ENCODE assay signal across 10 mouse cellular contexts in genomic region chr7:79300432-79301151, GRCm38 (mm10). TPM values are rescaled to one million over a fixed set of nuclear protein-coding genes. Genes with fewer than 3 reads are reported as not detected.
A peak's percentile ranks its signal among the peaks of the same experiment; 100 is the strongest.
DNase-seq lines count a peak whose midpoint lies in the region; ATAC-seq and TF ChIP-seq lines count a peak whose summit lies in the region.
"Had no signal": no experiment of that assay in that cellular context is flagged by ENCODE, and none has a peak within 500 bp of the region (broad histone marks: within the 10 kb centered on the region; RNA-seq: fewer than 3 reads in every experiment).

No protein-coding gene starts in this region.

- no peak overlapping the region for H3K4me2 ChIP-seq in neural tube, embryonic 14.5 days (ENCODE audit: low read depth, low read length)

- peak; percentile 76 for ATAC-seq in inflammation-experienced regulatory T-cells, adult 6 months
- ATAC-seq in neural tube, embryonic 14.5 days (ENCODE audit: low read depth), result no peak

- no peak overlapping the region for H3K4me3 ChIP-seq in layer of hippocampus, adult 2 months
- no peak overlapping the region for H3K4me3 ChIP-seq in cortical plate, adult 2 months (ENCODE audit: insufficient read depth, low read length)
- H3K4me3 ChIP-seq in neural tube, embryonic 14.5 days (ENCODE audit: low read depth, low read length), result no peak overlapping the region
- H3K4me3 ChIP-seq: erythroblast, embryonic 14.5 days; myocyte had no signal

- TF ChIP-seq POLR2A in cortical plate, adult 2 months (IDR thresholded peaks at IDR 0.05; ENCODE audit: extremely low read depth, insufficient read depth, low read length), result no peak

- peak overlapping the region; percentile 73 for H3K27ac ChIP-seq in layer of hippocampus, adult 2 months
- H3K27ac ChIP-seq in cortical plate, adult 2 months (ENCODE audit: insufficient read depth, low read length), result peak overlapping the region; percentile 96
- H3K27ac ChIP-seq in neural tube, embryonic 14.5 days (ENCODE audit: low read depth, low read length), result peak overlapping the region; percentile 40; the same call in 1 of the 2 replicates

- 54% methylated on average over 13 of the region's 13 CpGs for WGBS in neural tube, embryonic 14.5 days

- no peak for TF ChIP-seq CTCF in layer of hippocampus, adult 2 months (conservative IDR thresholded peaks at IDR 0.05)
- TF ChIP-seq CTCF in cortical plate, adult 2 months (IDR thresholded peaks at IDR 0.05; ENCODE audit: extremely low read depth, insufficient read depth, low read length), result no peak

- H3K27me3 ChIP-seq in neural tube, embryonic 14.5 days (ENCODE audit: control insufficient read depth, insufficient read depth, low read length), result no peaks in the 10 kb centered on the region

- H3K9me3 ChIP-seq in neural tube, embryonic 14.5 days (ENCODE audit: control insufficient read depth, low read length), result no peaks in the 10 kb centered on the region

- H3K9ac ChIP-seq in neural tube, embryonic 14.5 days (replicated peaks; ENCODE audit: low read depth, low read length), result no peak overlapping the region

- no peaks in the 10 kb centered on the region; the same call in 1 of the 2 replicates for H3K36me3 ChIP-seq in neural tube, embryonic 14.5 days (ENCODE audit: control insufficient read depth, insufficient read depth, low read length)

- peaks cover 7% of the 10 kb centered on the region for H3K4me1 ChIP-seq in cortical plate, adult 2 months (ENCODE audit: control insufficient read depth, insufficient read depth, low read length)
- H3K4me1 ChIP-seq in neural tube, embryonic 14.5 days (ENCODE audit: control insufficient read depth, insufficient read depth, low read length), result peaks cover 8% of the 10 kb centered on the region; the same call in 1 of the 2 replicates

- no peak for DNase-seq in layer of hippocampus, adult 2 months (ENCODE audit: low spot score in 2 of 2)
- DNase-seq in layer of hippocampus, postnatal 36 days, result no peak
- DNase-seq in embryo, embryonic 10 days (ENCODE audit: low spot score), result no peak
- no peak for DNase-seq in cerebellum, adult 9-11 months
- no peak for DNase-seq in embryo, embryonic 11 days

RNA-seq across cellular contexts. Expression of gene Abhd2, which starts 27.6 kb away (rescaled TPM):
- 10 to 100 TPM; 69.6 to 70.8 TPM for total RNA-seq in layer of hippocampus, adult 2 months (2021)
- total RNA-seq in layer of hippocampus, postnatal 36 days (2021), result 10 to 100 TPM; 67.6 to 67.7 TPM
- polyA plus RNA-seq in cortical plate, adult 2 months (2012; rRNA removed), result 43.1 and 43.5 TPM in 2 replicates
- 10 to 100 TPM; 16.0 to 35.6 (median 29.9) TPM for polyA plus RNA-seq in inflammation-experienced regulatory T-cells, adult 6 months (2017; shearing (Covaris generic))
- polyA plus RNA-seq in neural tube, embryonic 14.5 days (2014; fragmentation: Nextera tagmentation; extraction: Ambion mirVana), result 20.3 and 22.8 TPM in 2 replicates

Comparison
In these comparisons a context has a peak if more than half of its experiments do, and no peak if none do; other contexts are left out.
1. H3K27ac ChIP-seq: peak in every context shown above with its lines; median percentile 96 in cortical plate, adult 2 months; 73 in layer of hippocampus, adult 2 months; 40 in neural tube, embryonic 14.5 days.